Mouse (Mus musculus) T-helper 17 cell (primary cell): ENCODE results near the gene Olfr204.
"Not testable (repeated sequence)": the region's sequence is repeated elsewhere in the genome, so short reads cannot be mapped to it uniquely, and the experiment has no call there.

Source experiments
- in situ Hi-C, 2 experiments: fragments of 300-600 bp; cut with MboI, MseI; formaldehyde crosslinking; loops; 1 replicate in 1 of 2; 2 replicates in 1 of 2; pipeline ENCODE4 v1.15.1; 2025; ENCODE audit warnings: high pct_unique_total_duplicates in 2 of 2

The Olfr204 gene

DNA sequence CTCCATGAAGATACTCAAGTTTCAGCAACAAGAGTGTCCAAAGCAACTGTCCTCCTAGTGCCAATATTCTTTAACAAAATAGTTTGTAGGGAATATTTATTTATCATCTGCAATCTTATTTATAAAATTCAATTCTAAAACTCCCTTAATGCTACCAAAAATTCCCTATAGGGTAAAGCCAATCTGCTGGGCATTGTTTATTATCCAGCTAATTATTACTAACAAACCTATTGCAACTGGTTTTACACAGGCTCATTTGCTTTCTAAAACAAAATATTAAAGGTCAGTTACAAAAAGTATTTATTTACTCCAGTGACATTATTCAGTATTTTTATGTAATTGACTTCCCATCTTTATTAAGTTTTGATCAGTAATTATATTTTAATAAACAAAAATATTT, at the start of gene Olfr204:
TSS of gene Olfr204 (minus strand) at position 101 of the 400 bp plus-strand sequence.
- in situ Hi-C loops, result no loop called here

DNA sequence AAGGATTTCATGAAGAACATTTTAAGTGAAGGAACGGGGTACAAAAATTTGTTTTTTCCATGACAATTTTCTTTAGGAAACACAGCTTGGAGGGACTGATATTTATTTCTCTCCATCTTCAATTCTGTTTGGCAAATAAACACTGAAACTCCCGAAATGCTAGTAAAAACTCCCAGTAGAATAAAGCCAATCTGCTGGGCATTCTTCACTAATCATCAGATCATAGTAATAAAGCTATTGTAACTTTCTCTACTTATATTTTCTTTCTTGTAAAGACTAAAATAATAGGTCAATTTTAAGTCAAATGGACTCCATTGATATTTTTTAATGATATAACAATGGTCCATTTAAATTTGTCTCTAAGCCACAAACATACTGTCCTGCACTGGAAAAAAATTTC, 45.8 kb upstream of the Olfr204 start, which contains the start of gene Olfr209:
TSS of gene Olfr209 (minus strand) at position 101 of the 400 bp plus-strand sequence.
- in situ Hi-C loops, result no loop called here

DNA sequence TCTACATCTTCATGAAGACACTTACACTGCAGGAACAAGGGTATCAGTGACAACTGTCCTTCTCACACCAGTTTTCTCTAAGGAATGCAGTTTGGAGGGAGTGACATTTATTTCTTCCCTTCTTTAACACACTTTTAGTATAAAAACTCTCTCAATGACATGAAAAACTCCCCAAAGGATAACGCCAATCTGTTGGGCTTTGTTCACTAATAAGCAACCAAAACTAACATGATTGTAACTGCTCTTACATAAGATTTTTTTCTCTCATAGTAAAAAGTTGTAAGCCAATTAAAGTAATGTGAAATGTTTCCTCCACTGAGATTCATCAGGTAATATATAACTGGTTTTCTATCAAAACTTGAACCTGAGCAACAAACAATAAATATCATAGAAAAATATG, 31.1 kb upstream of the Olfr204 start, which contains the start of gene Olfr206:
TSS of gene Olfr206 (minus strand) at position 101 of the 400 bp plus-strand sequence.
- in situ Hi-C loops, result no loop called here

DNA sequence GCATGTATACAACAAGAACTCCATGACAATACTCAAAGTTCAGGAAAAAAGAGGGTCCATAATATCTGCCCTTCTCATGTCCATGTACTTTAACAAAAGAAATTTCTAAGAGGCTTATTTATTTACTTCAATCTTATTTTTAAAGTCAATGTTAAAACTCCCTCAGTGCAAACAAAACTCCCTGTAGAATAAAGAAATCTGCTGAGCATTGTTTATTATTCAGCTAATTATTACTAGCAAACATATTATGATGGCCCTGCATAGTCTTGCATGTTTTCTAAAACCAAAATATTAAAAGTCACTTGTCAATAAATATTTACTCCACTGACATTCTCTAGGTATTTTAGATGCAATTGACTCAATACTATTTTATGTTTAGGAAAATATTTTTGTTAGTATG, 13.0 kb upstream of the Olfr204 start, which contains the start of gene Olfr205:
TSS of gene Olfr205 (minus strand) at position 101 of the 400 bp plus-strand sequence.
- in situ Hi-C loops, result no loop called here

DNA sequence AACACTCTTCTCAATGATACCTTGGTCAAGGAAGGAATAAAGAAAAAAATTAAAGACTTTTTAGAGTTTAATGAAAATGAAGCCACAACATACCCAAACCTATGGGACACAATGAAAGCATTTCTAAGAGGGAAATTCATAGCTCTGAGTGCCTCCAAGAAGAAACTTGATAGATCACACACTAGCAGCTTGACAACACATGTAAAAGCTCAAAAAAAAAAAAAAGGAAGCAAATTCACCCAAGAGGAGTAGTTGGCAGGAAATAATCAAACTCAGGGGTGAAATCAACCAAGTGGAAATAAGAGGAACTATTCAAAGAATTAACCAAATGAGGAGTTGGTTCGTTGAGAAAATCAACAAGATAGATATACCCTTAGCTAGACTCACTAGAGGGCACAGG, 5.2 kb upstream of the Olfr204 start:
- in situ Hi-C loops, result not testable (repeated sequence)

DNA sequence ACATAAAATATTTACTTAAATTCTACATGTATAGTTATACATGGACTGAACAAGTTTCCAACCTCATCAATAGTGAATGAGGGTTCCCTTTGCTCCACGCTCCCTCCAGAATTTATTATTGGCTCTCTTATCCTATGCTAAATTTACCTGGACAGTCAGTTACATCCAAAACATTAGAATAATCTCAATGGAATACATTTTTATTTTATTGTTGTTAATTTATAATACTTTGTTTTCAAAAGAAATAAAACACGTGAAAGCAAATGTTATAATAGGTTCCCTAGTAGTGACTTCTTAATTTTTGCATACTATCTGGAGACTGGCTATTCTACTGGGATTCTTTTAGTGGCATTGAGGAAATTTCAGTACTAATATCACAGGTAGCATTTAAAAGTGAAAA, 19.5 kb downstream of the Olfr204 start, which contains the start of gene Olfr203:
TSS of gene Olfr203 (plus strand) at position 301 of the 400 bp plus-strand sequence.
- in situ Hi-C loops, result no loop called here

DNA sequence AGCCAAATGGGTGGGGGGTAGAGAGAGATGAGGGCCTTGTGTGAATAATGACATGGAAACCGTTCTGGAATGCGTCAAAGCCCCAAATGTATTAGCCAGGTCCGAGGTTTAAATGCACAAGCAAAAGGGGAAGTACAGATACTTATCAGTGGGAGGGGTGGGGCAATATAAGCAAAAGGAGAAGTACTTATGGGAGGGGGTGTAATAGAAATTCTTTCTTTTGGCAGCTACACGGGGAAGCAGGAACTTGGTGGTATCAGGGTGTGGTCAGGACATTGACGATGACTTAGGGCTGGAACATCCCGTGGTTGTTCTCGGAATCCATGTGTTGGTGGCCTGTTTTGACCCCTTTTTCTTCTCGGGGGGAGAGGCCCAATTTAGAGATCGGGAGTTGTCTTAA, 30.5 kb downstream of the Olfr204 start:
- in situ Hi-C loops, result not testable (repeated sequence)

DNA sequence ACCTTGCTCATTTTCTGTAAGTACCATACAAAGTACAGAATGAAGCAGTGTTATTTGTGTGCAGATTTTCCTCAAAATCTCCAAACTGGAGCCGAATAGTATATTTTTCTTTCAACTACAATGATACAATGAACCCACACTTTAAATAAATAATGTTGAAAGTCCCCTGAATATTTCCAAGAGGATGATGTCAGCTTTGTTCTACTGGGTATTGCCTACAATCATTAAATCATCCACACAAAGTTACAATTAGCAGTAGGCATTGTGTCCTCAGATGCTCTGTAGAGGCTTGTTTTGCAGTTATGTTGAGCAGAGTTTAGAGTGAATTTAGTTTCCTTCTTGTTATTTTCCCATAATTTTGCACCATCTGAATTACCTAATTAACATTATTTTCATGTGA, 31.4 kb downstream of the Olfr204 start, which contains the start of gene Olfr202:
TSS of gene Olfr202 (minus strand) at position 101 of the 400 bp plus-strand sequence.
- in situ Hi-C loops, result no loop called here

DNA sequence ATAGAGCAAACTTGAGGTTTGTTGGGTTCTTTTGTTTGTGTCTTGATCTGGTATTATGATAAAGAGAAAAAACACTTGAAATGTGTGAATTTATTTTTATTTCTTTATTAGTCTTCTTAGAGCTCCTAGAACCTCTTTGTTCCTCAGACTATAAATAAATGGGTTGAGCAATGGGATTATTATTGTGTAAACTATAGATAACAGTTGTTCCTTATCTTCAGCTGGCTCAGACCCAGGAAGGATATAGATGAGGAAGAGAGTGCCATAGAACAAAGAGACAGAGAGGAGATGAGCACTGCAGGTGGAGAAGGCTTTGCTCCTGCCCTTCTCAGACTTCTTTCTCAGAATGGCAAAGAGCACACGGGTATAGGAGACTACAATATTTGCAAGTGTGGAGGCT, 34.6 kb downstream of the Olfr204 start:
- in situ Hi-C loops, result no loop called here

DNA sequence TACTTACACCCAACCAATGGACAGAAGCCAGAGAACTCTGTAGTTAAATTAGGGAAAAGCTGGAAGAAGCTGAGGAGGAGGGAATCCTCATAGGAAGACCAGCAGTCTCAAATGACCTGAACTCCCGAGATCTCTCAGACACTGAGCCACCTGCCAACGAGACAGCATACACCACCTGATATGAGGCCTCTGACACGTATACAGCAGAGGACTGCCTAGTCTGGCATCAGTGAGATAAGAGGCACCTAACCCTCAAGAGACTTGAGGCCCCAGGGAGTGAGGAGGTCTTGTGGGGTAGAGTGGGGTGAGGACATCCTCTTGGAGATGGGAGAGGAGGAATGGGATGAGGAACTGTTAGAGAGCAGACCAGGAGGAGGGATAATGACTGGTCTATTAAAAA, 37.5 kb downstream of the Olfr204 start:
- in situ Hi-C loops, result no loop called here

DNA sequence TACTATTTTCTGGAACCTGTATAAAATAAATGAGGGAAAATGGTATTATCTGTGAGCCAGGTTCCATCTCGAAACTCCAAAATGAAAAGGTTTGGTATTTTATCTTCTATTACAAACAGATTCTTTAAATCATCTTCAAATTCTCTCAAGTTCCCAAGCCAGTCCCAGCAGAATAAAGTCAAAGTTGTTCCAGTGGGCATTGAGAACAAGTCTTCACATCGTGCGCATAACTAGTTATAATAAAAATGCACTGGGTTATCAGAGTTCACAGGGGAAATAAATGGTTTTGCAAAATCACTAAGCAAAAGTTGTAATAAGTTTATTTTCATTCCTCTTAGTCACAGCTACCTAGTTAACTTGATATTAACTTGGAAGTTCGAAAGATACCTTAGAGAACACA, 45.5 kb downstream of the Olfr204 start, which contains the start of gene Olfr201:
TSS of gene Olfr201 (minus strand) at position 101 of the 400 bp plus-strand sequence.
- in situ Hi-C loops, result loop anchor here in 1 of 2 experiments (5.0 kb wide), 1 partner anchor 45 kb away; no protein-coding TSS in a partner anchor

DNA sequence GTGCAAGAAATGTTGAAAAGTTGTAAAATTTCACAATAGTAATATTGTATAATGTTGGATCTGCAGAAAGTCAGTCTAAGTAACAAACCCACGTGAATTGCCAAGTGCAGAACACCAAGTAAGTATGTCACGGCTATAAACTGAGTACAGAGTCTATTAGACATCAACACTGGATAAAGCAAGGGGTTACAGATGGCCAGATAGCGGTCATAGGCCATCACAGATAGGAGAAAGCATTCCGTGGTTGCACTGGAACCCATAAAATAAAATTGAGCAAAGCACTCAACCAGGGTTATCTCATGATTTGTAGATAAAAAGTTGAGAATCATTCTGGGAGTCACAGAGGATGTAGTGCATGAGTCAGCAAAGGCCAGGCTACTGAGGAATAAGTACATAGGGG, 49.0 kb downstream of the Olfr204 start:
- in situ Hi-C loops, result not testable (repeated sequence)
